Mouse (Mus musculus) olfactory bulb, adult 2 months (tissue): ENCODE results near the gene Pik3r1. TPM values are rescaled to one million over a fixed set of nuclear protein-coding genes. Genes with fewer than 3 reads are reported as not detected.

Source experiments
- H3K27ac ChIP-seq: fragments of 200-500 bp; 2 replicates; pipeline ENCODE4 v1.5.1; 2012; ENCODE audit warnings: low read depth, low read length; ENCODE audit not compliant: insufficient read depth
- H3K4me1 ChIP-seq: fragments of 200-500 bp; 2 replicates; pipeline ENCODE4 v1.6.1; 2012; ENCODE audit warnings: low read length; ENCODE audit not compliant: control insufficient read depth, insufficient read depth
- H3K4me3 ChIP-seq: fragments of 200-500 bp; 2 replicates; pipeline ENCODE4 v1.5.1; 2012; ENCODE audit warnings: mild to moderate bottlenecking, low read depth, low read length, moderate library complexity; ENCODE audit not compliant: insufficient read depth
- CTCF ChIP-seq: fragments of 200-500 bp; IDR thresholded peaks from 2 replicates; pipeline ENCODE4 v1.5.1; 2012; ENCODE audit warnings: low read depth, mild to moderate bottlenecking, low read length, moderate library complexity; ENCODE audit not compliant: insufficient read depth
- POLR2A ChIP-seq: fragments of 200-500 bp; IDR thresholded peaks from 2 replicates; pipeline ENCODE4 v1.6.1; 2012; ENCODE audit warnings: mild to moderate bottlenecking, low read depth, low read length, moderate library complexity; ENCODE audit not compliant: insufficient read depth
- WGBS: fragments of 180-500 bp; shearing (Covaris S2); methylation state at CpG from one replicate; pipeline ENCODE4 v1.1.7; 2018; 5-methylcytosine and 5-hydroxymethylcytosine counted together
- polyA plus RNA-seq: library from polyadenylated mRNA; stranded (reverse); fragments of >200 nt; gene quantifications from 2 replicates; pipeline ENCODE4 v1.2.4, GENCODE M21; 2012; ENCODE audit warnings: low replicate concordance; ENCODE audit not compliant: missing spikeins, insufficient read depth, insufficient read length

Gene Pik3r1
- polyA plus RNA-seq, 1 experiment = 139 TPM

- H3K4me3 ChIP-seq = no peak overlapping the region
- WGBS = 95% methylated on average over 2 of the region's 2 CpGs
These were observed 115.9 kb downstream of the Pik3r1 start for GRCm38 (mm10) chr13:101652131-101652530.

GRCm38 (mm10) chr13:101641632-101642031 lies 126.4 kb downstream of the Pik3r1 start:
- H3K4me3 ChIP-seq = no peak overlapping the region
- TF ChIP-seq POLR2A (no peak), CTCF (no peak)
- 90% methylated on average over 2 of the region's 2 CpGs for WGBS
- H3K4me1 ChIP-seq = no peaks in the 10 kb centered on the region
- no peak overlapping the region for H3K27ac ChIP-seq

More at GRCm38 (mm10) chr13:101652131-101652530, 115.9 kb downstream of the Pik3r1 start:
- H3K4me1 ChIP-seq = no peaks in the 10 kb centered on the region
- no peak overlapping the region for H3K27ac ChIP-seq
- TF ChIP-seq CTCF = no peak
- no peak for TF ChIP-seq POLR2A

GRCm38 (mm10) chr13:101635837-101636236 lies 132.2 kb downstream of the Pik3r1 start:
- WGBS = 81% methylated on average over 1 of the region's 1 CpGs
- Histone ChIP-seq H3K4me3 (no peak overlapping the region), H3K27ac (no peak overlapping the region), H3K4me1 (no peaks in the 10 kb centered on the region)
- TF ChIP-seq CTCF (no peak), POLR2A (no peak)

- no peak overlapping the region for H3K27ac ChIP-seq
- no peaks in the 10 kb centered on the region for H3K4me1 ChIP-seq
- H3K4me3 ChIP-seq = no peak overlapping the region
- no peak for TF ChIP-seq CTCF
- TF ChIP-seq POLR2A = no peak
These were observed 133.6 kb downstream of the Pik3r1 start for GRCm38 (mm10) chr13:101634420-101634819.

- TF ChIP-seq CTCF = no peak
- TF ChIP-seq POLR2A = no peak
- H3K27ac ChIP-seq = no peak overlapping the region
- no peaks in the 10 kb centered on the region for H3K4me1 ChIP-seq
- no peak overlapping the region for H3K4me3 ChIP-seq
These were observed 134.4 kb downstream of the Pik3r1 start for GRCm38 (mm10) chr13:101633620-101634019.

GRCm38 (mm10) chr13:101632771-101633170 lies 135.2 kb downstream of the Pik3r1 start:
- Histone ChIP-seq H3K27ac (no peak overlapping the region), H3K4me3 (no peak overlapping the region), H3K4me1 (no peaks in the 10 kb centered on the region)
- WGBS = 64% methylated on average over 4 of the region's 4 CpGs
- TF ChIP-seq CTCF (no peak), POLR2A (no peak)

GRCm38 (mm10) chr13:101631561-101631960 lies 136.5 kb downstream of the Pik3r1 start:
- H3K4me3 ChIP-seq = no peak overlapping the region
- TF ChIP-seq CTCF (no peak), POLR2A (no peak)
- 40% methylated on average over 7 of the region's 7 CpGs for WGBS
- no peak overlapping the region for H3K27ac ChIP-seq
- H3K4me1 ChIP-seq = no peaks in the 10 kb centered on the region
